In the genomic region with DNA sequence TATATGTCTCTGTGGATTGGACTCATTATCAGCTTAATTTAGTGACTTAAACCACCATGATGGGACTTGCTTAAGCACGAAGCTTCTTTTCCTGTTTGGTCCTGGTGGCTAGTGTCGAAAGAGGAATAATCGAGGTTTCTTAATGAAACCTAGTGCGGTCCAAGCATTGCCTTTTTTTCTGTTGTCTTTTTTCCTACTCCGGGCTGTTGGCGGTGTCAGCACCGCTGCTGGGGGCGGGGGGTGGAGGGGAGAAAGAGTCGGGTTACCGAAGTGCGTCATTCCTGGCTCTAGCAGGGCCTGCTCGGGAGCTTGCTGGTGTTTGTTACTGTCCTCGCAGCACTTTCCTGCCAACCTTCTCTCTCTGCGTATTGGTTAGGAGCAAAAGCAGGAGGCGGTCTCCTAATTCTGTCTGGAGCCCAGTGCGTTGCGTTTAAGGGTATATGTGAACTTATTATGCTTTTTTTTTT, we compare ENCODE assay signal across 8 mouse cellular contexts. TPM values are rescaled to one million over a fixed set of nuclear protein-coding genes. Genes with fewer than 3 reads are reported as not detected.
DNase-seq lines count a peak whose midpoint lies in the region; ATAC-seq and TF ChIP-seq lines count a peak whose summit lies in the region.

No protein-coding gene starts in this region.

- no peak for TF ChIP-seq CTCF in ES-Bruce4 (IDR thresholded peaks at IDR 0.05; ENCODE audit: low read depth, low read length)
- TF ChIP-seq CTCF in lung, adult 2 months (IDR thresholded peaks at IDR 0.05; ENCODE audit: insufficient read depth, low read length) = no peak

- H3K9ac ChIP-seq in ES-Bruce4 (ENCODE audit: low read depth, poor library complexity, severe bottlenecking) = peak overlapping the region; percentile 100
- peak overlapping the region; percentile 56 for H3K9ac ChIP-seq in forebrain, embryonic 14.5 days (ENCODE audit: low read length)

- H3K4me1 ChIP-seq in ES-Bruce4 (ENCODE audit: control insufficient read depth, insufficient read depth, low read length) = no peaks in the 10 kb centered on the region
- no peaks in the 10 kb centered on the region for H3K4me1 ChIP-seq in forebrain, embryonic 14.5 days (ENCODE audit: control insufficient read depth, insufficient read depth, low read length)
- peaks cover 4% of the 10 kb centered on the region; the same call in 1 of the 2 replicates for H3K4me1 ChIP-seq in lung, adult 2 months (ENCODE audit: control insufficient read depth, insufficient read depth, low read length)

- peak overlapping the region; percentile 84 for H3K4me3 ChIP-seq in ES-Bruce4 (ENCODE audit: low read depth, low read length)
- H3K4me3 ChIP-seq in forebrain, embryonic 14.5 days (ENCODE audit: low read depth, low read length) = peak overlapping the region; percentile 45
- peak overlapping the region; percentile 82 for H3K4me3 ChIP-seq in lung, adult 2 months (replicated peaks; ENCODE audit: extremely low read depth, low read depth, low read length)

- H3K27ac ChIP-seq in ES-Bruce4 (ENCODE audit: insufficient read depth, low read length) = peak overlapping the region; percentile 65
- H3K27ac ChIP-seq in forebrain, embryonic 14.5 days (ENCODE audit: low read depth, low read length) = peak overlapping the region; percentile 83

- no peaks in the 10 kb centered on the region for H3K27me3 ChIP-seq in ES-Bruce4 (ENCODE audit: control insufficient read depth, insufficient read depth, low read length, poor library complexity, severe bottlenecking)
- no peaks in the 10 kb centered on the region for H3K27me3 ChIP-seq in forebrain, embryonic 14.5 days (replicated peaks; ENCODE audit: control insufficient read depth, insufficient read depth, low read length)

- peak overlapping the region; percentile 51 for H3K4me2 ChIP-seq in forebrain, embryonic 14.5 days (ENCODE audit: low read length)

- intact Hi-C loops in heart, postnatal 10 days (cut with DNase I) = loop anchor here (1.0 to 5.0 kb wide), 3 partner anchors 35 to 245 kb away; no protein-coding TSS in a partner anchor

- 0 out of 2 replicates have a peak, but pooled peaks have one; percentile 20 for TF ChIP-seq EP300 in ES-Bruce4 (IDR thresholded peaks at IDR 0.05; ENCODE audit: insufficient read depth, low read depth, low read length)

- H3K36me3 ChIP-seq in ES-Bruce4 (ENCODE audit: control insufficient read depth, insufficient read depth, low read length, poor library complexity, severe bottlenecking) = no peaks in the 10 kb centered on the region
- H3K36me3 ChIP-seq in forebrain, embryonic 14.5 days (ENCODE audit: control insufficient read depth, insufficient read depth, low read length) = no peaks in the 10 kb centered on the region

- no peak for TF ChIP-seq POLR2A in ES-Bruce4 (IDR thresholded peaks at IDR 0.05; ENCODE audit: insufficient read depth, low read length)
- peak; percentile 67; the same call in 1 of the 2 replicates for TF ChIP-seq POLR2A in lung, adult 2 months (IDR thresholded peaks at IDR 0.05; ENCODE audit: borderline replicate concordance, extremely low read depth, low read depth, low read length)

- DNase-seq in cerebellum, adult 11 months = peak; percentile 66
- DNase-seq in forebrain, embryonic 14.5 days (ENCODE audit: low spot score) = peak; percentile 88
- DNase-seq in heart, postnatal 10 days = peak; percentile 88 to 90
- DNase-seq in layer of hippocampus, adult 18-20 months (ENCODE audit: low spot score in 2 of 2) = peak; percentile 56 to 77
- DNase-seq in lung, adult 2 months = peak; percentile 67
- DNase-seq in thymus, adult 18-20 months = peak; percentile 47 to 68

- ATAC-seq in forebrain, embryonic 14.5 days = peak; percentile 60
- ATAC-seq in neutrophil, adult 5-6 weeks (ENCODE audit: extremely low read depth, insufficient number of reproducible peaks, low FRiP score, poor library complexity, severe bottlenecking) = peak; percentile 40; the same call in 1 of the 2 replicates

- WGBS in forebrain, embryonic 14.5 days = 30% methylated on average over 17 of the region's 17 CpGs
- 18% methylated on average over 17 of the region's 17 CpGs for WGBS in lung, adult 2 months

- no peaks in the 10 kb centered on the region for H3K9me3 ChIP-seq in ES-Bruce4 (replicated peaks; ENCODE audit: control insufficient read depth, insufficient read depth, low read length, poor library complexity, severe bottlenecking)
- no peaks in the 10 kb centered on the region for H3K9me3 ChIP-seq in forebrain, embryonic 14.5 days (replicated peaks; ENCODE audit: control insufficient read depth, low read length)

RNA-seq across cellular contexts. Expression of a gene that starts 2.8 kb away (rescaled TPM):
- polyA plus RNA-seq in ES-Bruce4 (2011; ENCODE audit: insufficient read depth, insufficient read length, low read depth, missing spikeins) = 87.0 and 111 TPM in 2 replicates
- polyA plus RNA-seq in forebrain, embryonic 14.5 days (2014; fragmentation: Nextera tagmentation; extraction: Ambion mirVana) = 40.7 and 45.7 TPM in 2 replicates
- total RNA-seq in heart, postnatal 10 days (2021) = 10 to 100 TPM; 64.2 to 73.6 TPM
- 10 to 100 TPM; 55.2 to 55.3 TPM for total RNA-seq in layer of hippocampus, adult 18-20 months (2021)
- 6.9 and 12.2 TPM in 2 replicates for polyA plus RNA-seq in lung, adult 2 months (2012; rRNA removed)
- total RNA-seq in neutrophil, adult 5-6 weeks (2017) = 288 and 310 TPM in 2 replicates

Comparison
In these comparisons a context has a peak if more than half of its experiments do, and no peak if none do; other contexts are left out.
1. Peak in every context shown above with its lines: DNase-seq, ATAC-seq, H3K4me3 ChIP-seq and H3K27ac ChIP-seq.